ENCODE assay signal across 8 mouse cellular contexts in the genomic region with DNA sequence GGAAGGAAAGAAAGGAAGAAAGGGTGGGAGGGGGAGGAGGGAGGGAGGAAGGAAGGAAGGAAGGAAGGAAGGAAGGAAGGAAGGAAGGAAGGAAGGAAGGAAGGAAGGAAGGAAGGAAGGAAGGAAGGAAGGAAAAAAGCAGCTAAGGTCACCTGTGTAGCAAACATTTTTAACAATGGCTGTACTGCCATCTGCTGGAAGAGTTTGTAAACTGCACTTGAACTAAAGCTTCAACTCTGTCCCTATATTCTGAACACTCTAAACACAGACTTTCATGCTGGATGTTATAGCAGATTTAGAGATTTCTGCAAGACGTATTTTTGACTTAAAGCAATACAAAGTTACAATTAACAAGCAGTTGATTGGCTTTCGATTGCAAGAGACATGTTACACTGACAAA.
DNase-seq lines count a peak whose midpoint lies in the region; ATAC-seq and TF ChIP-seq lines count a peak whose summit lies in the region.

No protein-coding gene starts in this region.

- no peak overlapping the region for H3K4me3 ChIP-seq in midbrain, embryonic 11.5 days (ENCODE audit: low read depth, low read length)
- H3K4me3 ChIP-seq in midbrain, embryonic 10.5 days, result no peak overlapping the region
- no peak overlapping the region for H3K4me3 ChIP-seq in hindbrain, embryonic 12.5 days
- H3K4me3 ChIP-seq in lung, embryonic 14.5 days (ENCODE audit: low read depth, low read length), result no peak overlapping the region

- H3K27me3 ChIP-seq in midbrain, embryonic 11.5 days (ENCODE audit: control insufficient read depth, insufficient read depth, low read length), result no peaks in the 10 kb centered on the region
- H3K27me3 ChIP-seq in midbrain, embryonic 10.5 days (ENCODE audit: low read depth, poor library complexity, severe bottlenecking), result no peaks in the 10 kb centered on the region
- no peaks in the 10 kb centered on the region for H3K27me3 ChIP-seq in hindbrain, embryonic 12.5 days
- no peaks in the 10 kb centered on the region for H3K27me3 ChIP-seq in lung, embryonic 14.5 days (ENCODE audit: insufficient read depth, low read length)

- H3K4me2 ChIP-seq in midbrain, embryonic 11.5 days, result no peak overlapping the region
- no peak overlapping the region for H3K4me2 ChIP-seq in hindbrain, embryonic 12.5 days (replicated peaks)
- H3K4me2 ChIP-seq in lung, embryonic 14.5 days, result no peak overlapping the region

- no peaks in the 10 kb centered on the region for H3K4me1 ChIP-seq in midbrain, embryonic 11.5 days (ENCODE audit: control insufficient read depth, insufficient read depth, low read length)
- no peaks in the 10 kb centered on the region for H3K4me1 ChIP-seq in midbrain, embryonic 10.5 days
- H3K4me1 ChIP-seq in hindbrain, embryonic 12.5 days, result no peaks in the 10 kb centered on the region
- H3K4me1 ChIP-seq in lung, embryonic 14.5 days (ENCODE audit: insufficient read depth), result no peaks in the 10 kb centered on the region

- TF ChIP-seq CTCF in lung, embryonic 14.5 days (IDR thresholded peaks at IDR 0.05; ENCODE audit: low read depth), result peak; percentile 69

- no peak overlapping the region for H3K27ac ChIP-seq in midbrain, embryonic 11.5 days (ENCODE audit: low read depth, low read length)
- no peak overlapping the region for H3K27ac ChIP-seq in midbrain, embryonic 10.5 days (replicated peaks)
- no peak overlapping the region for H3K27ac ChIP-seq in hindbrain, embryonic 12.5 days
- H3K27ac ChIP-seq in lung, embryonic 14.5 days (ENCODE audit: low read depth), result no peak overlapping the region

- 14% methylated on average over 2 of the region's 2 CpGs for WGBS in midbrain, embryonic 11.5 days
- 11% methylated on average over 2 of the region's 2 CpGs for WGBS in midbrain, embryonic 10.5 days
- 17% methylated on average over 2 of the region's 2 CpGs for WGBS in hindbrain, embryonic 12.5 days
- 13% methylated on average over 2 of the region's 2 CpGs for WGBS in lung, embryonic 14.5 days

- H3K9me3 ChIP-seq in midbrain, embryonic 11.5 days (ENCODE audit: control insufficient read depth, low read length), result no peaks in the 10 kb centered on the region
- no peaks in the 10 kb centered on the region for H3K9me3 ChIP-seq in midbrain, embryonic 10.5 days (replicated peaks)
- H3K9me3 ChIP-seq in hindbrain, embryonic 12.5 days (replicated peaks), result no peaks in the 10 kb centered on the region
- no peaks in the 10 kb centered on the region for H3K9me3 ChIP-seq in lung, embryonic 14.5 days (ENCODE audit: low read depth, low read length)

- no peak for ATAC-seq in midbrain, embryonic 11.5 days (ENCODE audit: low FRiP score)
- ATAC-seq in hindbrain, embryonic 12.5 days (ENCODE audit: low FRiP score), result peak; percentile 61; the same call in 1 of the 2 replicates
- peak; percentile 41; the same call in 1 of the 2 replicates for ATAC-seq in lung, embryonic 14.5 days (ENCODE audit: insufficient read depth)

- H3K9ac ChIP-seq in midbrain, embryonic 11.5 days (ENCODE audit: low read length), result no peak overlapping the region
- no peak overlapping the region for H3K9ac ChIP-seq in hindbrain, embryonic 12.5 days
- H3K9ac ChIP-seq in lung, embryonic 14.5 days, result no peak overlapping the region

- peak; percentile 4 for DNase-seq in adrenal gland, adult 2 months
- DNase-seq in adrenal gland, adult 8-10 months, result no peak
- DNase-seq in midbrain, embryonic 11.5 days (ENCODE audit: low spot score, missing footprints), result peak; percentile 96
- DNase-seq in midbrain, embryonic 10.5 days (ENCODE audit: low spot score), result no peak
- peak; percentile 20 for DNase-seq in cerebellum, adult 8-10 months
- peak; percentile 86 for DNase-seq in lung, embryonic 14.5 days
- DNase-seq in retina, postnatal 7 days (ENCODE audit: low read depth, low spot score), result peak; percentile 32

- no peaks in the 10 kb centered on the region for H3K36me3 ChIP-seq in midbrain, embryonic 11.5 days (ENCODE audit: control insufficient read depth, insufficient read depth, low read length)
- H3K36me3 ChIP-seq in midbrain, embryonic 10.5 days, result no peaks in the 10 kb centered on the region
- no peaks in the 10 kb centered on the region for H3K36me3 ChIP-seq in hindbrain, embryonic 12.5 days
- no peaks in the 10 kb centered on the region for H3K36me3 ChIP-seq in lung, embryonic 14.5 days (ENCODE audit: insufficient read depth)

Comparison
In these comparisons a context has a peak if more than half of its experiments do, and no peak if none do; other contexts are left out.
1. DNase-seq: peak in adrenal gland, adult 2 months (single experiment), midbrain, embryonic 11.5 days (single experiment), cerebellum, adult 8-10 months (single experiment), lung, embryonic 14.5 days (single experiment) and retina, postnatal 7 days (single experiment); none in adrenal gland, adult 8-10 months (single experiment) and midbrain, embryonic 10.5 days (single experiment).